ENCODE assay signal across 8 mouse cellular contexts in genomic region chr9:65605471-65606136, GRCm38 (mm10). TPM values are rescaled to one million over a fixed set of nuclear protein-coding genes. Genes with fewer than 3 reads are reported as not detected.
DNase-seq lines count a peak whose midpoint lies in the region; ATAC-seq and TF ChIP-seq lines count a peak whose summit lies in the region.

No protein-coding gene starts in this region.

- peak; percentile 78 for TF ChIP-seq CTCF in bone marrow macrophage, adult 2 months (IDR thresholded peaks at IDR 0.05; ENCODE audit: low read depth, low read length)

- TF ChIP-seq POLR2A in bone marrow macrophage, adult 2 months (IDR thresholded peaks at IDR 0.05; ENCODE audit: borderline replicate concordance, low read depth, low read length) = no peak

- WGBS in embryonic facial prominence, embryonic 14.5 days = 7% methylated on average over 9 of the region's 9 CpGs
- 7% methylated on average over 9 of the region's 9 CpGs for WGBS in heart, embryonic 12.5 days
- WGBS in kidney, embryonic 15.5 days = 5% methylated on average over 9 of the region's 9 CpGs
- WGBS in liver, embryonic 15.5 days (ENCODE audit: insufficient replicate concordance) = 10% methylated on average over 9 of the region's 9 CpGs
- WGBS in neural tube, embryonic 12.5 days = 9% methylated on average over 9 of the region's 9 CpGs

- no peak overlapping the region for H3K9ac ChIP-seq in embryonic facial prominence, embryonic 14.5 days (ENCODE audit: low read depth, low read length)
- 0 out of 2 replicates have a peak overlapping the region, but pooled peaks have one; percentile 31 for H3K9ac ChIP-seq in heart, embryonic 12.5 days
- H3K9ac ChIP-seq in kidney, embryonic 15.5 days = peak overlapping the region; percentile 35; the same call in 1 of the 2 replicates
- H3K9ac ChIP-seq in liver, embryonic 15.5 days = no peak overlapping the region
- 0 out of 2 replicates have a peak overlapping the region, but pooled peaks have one; percentile 33 for H3K9ac ChIP-seq in neural tube, embryonic 12.5 days

- no peaks in the 10 kb centered on the region for H3K27me3 ChIP-seq in embryonic facial prominence, embryonic 14.5 days (replicated peaks; ENCODE audit: control insufficient read depth, insufficient read depth, low read length)
- no peaks in the 10 kb centered on the region for H3K27me3 ChIP-seq in heart, embryonic 12.5 days (replicated peaks)
- no peaks in the 10 kb centered on the region for H3K27me3 ChIP-seq in kidney, embryonic 15.5 days
- H3K27me3 ChIP-seq in liver, embryonic 15.5 days = peaks cover 7% of the 10 kb centered on the region; the same call in 1 of the 2 replicates
- peaks cover 4% of the 10 kb centered on the region; the same call in 1 of the 2 replicates for H3K27me3 ChIP-seq in neural tube, embryonic 12.5 days (replicated peaks)

- DNase-seq in ES-CJ7 (ENCODE audit: low read depth, low spot score) = peak; percentile 99
- peak; percentile 96 for DNase-seq in embryonic facial prominence, embryonic 14.5 days (ENCODE audit: low spot score)
- peak; percentile 40 to 59 for DNase-seq in thymus, postnatal 36 days

- H3K27ac ChIP-seq in bone marrow macrophage, adult 2 months (ENCODE audit: insufficient read depth, low read depth, low read length) = no peak overlapping the region
- no peak overlapping the region for H3K27ac ChIP-seq in embryonic facial prominence, embryonic 14.5 days (replicated peaks; ENCODE audit: low read depth, low read length)
- no peak overlapping the region for H3K27ac ChIP-seq in heart, embryonic 12.5 days (ENCODE audit: poor library complexity, severe bottlenecking)
- no peak overlapping the region for H3K27ac ChIP-seq in kidney, embryonic 15.5 days
- no peak overlapping the region for H3K27ac ChIP-seq in liver, embryonic 15.5 days (replicated peaks)
- no peak overlapping the region for H3K27ac ChIP-seq in neural tube, embryonic 12.5 days

- H3K9me3 ChIP-seq in embryonic facial prominence, embryonic 14.5 days (ENCODE audit: control insufficient read depth, low read length) = no peaks in the 10 kb centered on the region
- no peaks in the 10 kb centered on the region for H3K9me3 ChIP-seq in heart, embryonic 12.5 days (replicated peaks)
- no peaks in the 10 kb centered on the region for H3K9me3 ChIP-seq in kidney, embryonic 15.5 days (replicated peaks)
- H3K9me3 ChIP-seq in liver, embryonic 15.5 days (replicated peaks) = no peaks in the 10 kb centered on the region
- no peaks in the 10 kb centered on the region for H3K9me3 ChIP-seq in neural tube, embryonic 12.5 days

- H3K4me1 ChIP-seq in bone marrow macrophage, adult 2 months (ENCODE audit: control insufficient read depth, insufficient read depth, low read length) = no peaks in the 10 kb centered on the region
- 0 out of 2 replicates have a peak, but pooled peaks cover 2% of the 10 kb centered on the region for H3K4me1 ChIP-seq in embryonic facial prominence, embryonic 14.5 days (ENCODE audit: control insufficient read depth, insufficient read depth, low read length)
- H3K4me1 ChIP-seq in heart, embryonic 12.5 days (replicated peaks) = peaks cover 22% of the 10 kb centered on the region
- peaks cover 10% of the 10 kb centered on the region for H3K4me1 ChIP-seq in kidney, embryonic 15.5 days
- H3K4me1 ChIP-seq in liver, embryonic 15.5 days (replicated peaks) = peaks cover 3% of the 10 kb centered on the region
- peaks cover 2% of the 10 kb centered on the region; the same call in 1 of the 2 replicates for H3K4me1 ChIP-seq in neural tube, embryonic 12.5 days

- H3K4me2 ChIP-seq in embryonic facial prominence, embryonic 14.5 days (ENCODE audit: low read depth, low read length) = peak overlapping the region; percentile 43
- H3K4me2 ChIP-seq in heart, embryonic 12.5 days = peak overlapping the region; percentile 58
- peak overlapping the region; percentile 53 for H3K4me2 ChIP-seq in kidney, embryonic 15.5 days
- H3K4me2 ChIP-seq in liver, embryonic 15.5 days = peak overlapping the region; percentile 33; the same call in 1 of the 2 replicates
- H3K4me2 ChIP-seq in neural tube, embryonic 12.5 days (replicated peaks) = peak overlapping the region; percentile 47

- ATAC-seq in embryonic facial prominence, embryonic 14.5 days (ENCODE audit: low read depth) = peak; percentile 88
- peak; percentile 72 for ATAC-seq in heart, embryonic 12.5 days (ENCODE audit: insufficient number of reproducible peaks, low FRiP score)
- peak; percentile 73 for ATAC-seq in kidney, embryonic 15.5 days (replicated peaks; ENCODE audit: low FRiP score)
- 0 out of 2 replicates have a peak, but pooled peaks have one; percentile 9 for ATAC-seq in liver, embryonic 15.5 days (ENCODE audit: insufficient read depth)
- peak; percentile 53 for ATAC-seq in neural tube, embryonic 12.5 days (ENCODE audit: low FRiP score, low read depth)

- H3K36me3 ChIP-seq in embryonic facial prominence, embryonic 14.5 days (ENCODE audit: control insufficient read depth, insufficient read depth, low read length) = no peaks in the 10 kb centered on the region
- H3K36me3 ChIP-seq in heart, embryonic 12.5 days = no peaks in the 10 kb centered on the region
- no peaks in the 10 kb centered on the region for H3K36me3 ChIP-seq in kidney, embryonic 15.5 days
- no peaks in the 10 kb centered on the region for H3K36me3 ChIP-seq in liver, embryonic 15.5 days (replicated peaks)
- H3K36me3 ChIP-seq in neural tube, embryonic 12.5 days = no peaks in the 10 kb centered on the region

- H3K4me3 ChIP-seq in bone marrow macrophage, adult 2 months (ENCODE audit: insufficient read depth, low read length) = no peak overlapping the region
- 0 out of 2 replicates have a peak overlapping the region, but pooled peaks have one; percentile 1 for H3K4me3 ChIP-seq in embryonic facial prominence, embryonic 14.5 days (ENCODE audit: low read depth, low read length)
- peak overlapping the region; percentile 11; the same call in 1 of the 2 replicates for H3K4me3 ChIP-seq in heart, embryonic 12.5 days
- 0 out of 2 replicates have a peak overlapping the region, but pooled peaks have one; percentile 16 for H3K4me3 ChIP-seq in kidney, embryonic 15.5 days (replicated peaks)
- no peak overlapping the region for H3K4me3 ChIP-seq in liver, embryonic 15.5 days (replicated peaks)
- no peak overlapping the region for H3K4me3 ChIP-seq in neural tube, embryonic 12.5 days

RNA-seq across cellular contexts. Expression of gene Pif1, which starts 18.6 kb away (rescaled TPM):
- 3.8 and 4.4 TPM in 2 replicates for polyA plus RNA-seq in bone marrow macrophage, adult 2 months (2012; ENCODE audit: insufficient read depth, insufficient read length, missing spikeins)
- 5.9 and 7.2 TPM in 2 replicates for polyA plus RNA-seq in embryonic facial prominence, embryonic 14.5 days (2014; fragmentation: Nextera tagmentation; extraction: Ambion mirVana)
- 12.4 and 14.4 TPM in 2 replicates for polyA plus RNA-seq in heart, embryonic 12.5 days (2016; fragmentation: Nextera tagmentation; extraction: Ambion mirVana)
- 12.7 and 17.5 TPM in 2 replicates for polyA plus RNA-seq in kidney, embryonic 15.5 days (2015; fragmentation: Nextera tagmentation; extraction: Ambion mirVana)
- 10.0 and 13.2 TPM in 2 replicates for polyA plus RNA-seq in liver, embryonic 15.5 days (2015; fragmentation: Nextera tagmentation; extraction: Ambion mirVana)
- 14.7 and 15.8 TPM in 2 replicates for polyA plus RNA-seq in neural tube, embryonic 12.5 days (2016; fragmentation: Nextera tagmentation; extraction: Ambion mirVana)

RNA-seq across cellular contexts. Expression of gene Rbpms2, which starts 23.8 kb away (rescaled TPM):
- not detected in 2 replicates for polyA plus RNA-seq in bone marrow macrophage, adult 2 months (2012; ENCODE audit: insufficient read depth, insufficient read length, missing spikeins)
- polyA plus RNA-seq in embryonic facial prominence, embryonic 14.5 days (2014; fragmentation: Nextera tagmentation; extraction: Ambion mirVana) = 13.6 and 13.8 TPM in 2 replicates
- polyA plus RNA-seq in heart, embryonic 12.5 days (2016; fragmentation: Nextera tagmentation; extraction: Ambion mirVana) = 132 and 135 TPM in 2 replicates
- polyA plus RNA-seq in kidney, embryonic 15.5 days (2015; fragmentation: Nextera tagmentation; extraction: Ambion mirVana) = 29.8 and 30.3 TPM in 2 replicates
- polyA plus RNA-seq in liver, embryonic 15.5 days (2015; fragmentation: Nextera tagmentation; extraction: Ambion mirVana) = 11.3 and 11.8 TPM in 2 replicates
- polyA plus RNA-seq in neural tube, embryonic 12.5 days (2016; fragmentation: Nextera tagmentation; extraction: Ambion mirVana) = 10.2 and 10.3 TPM in 2 replicates

RNA-seq across cellular contexts. Expression of gene Plekho2, which starts 25.8 kb away (rescaled TPM):
- 193 and 213 TPM in 2 replicates for polyA plus RNA-seq in bone marrow macrophage, adult 2 months (2012; ENCODE audit: insufficient read depth, insufficient read length, missing spikeins)
- 12.9 and 14.3 TPM in 2 replicates for polyA plus RNA-seq in embryonic facial prominence, embryonic 14.5 days (2014; fragmentation: Nextera tagmentation; extraction: Ambion mirVana)
- polyA plus RNA-seq in heart, embryonic 12.5 days (2016; fragmentation: Nextera tagmentation; extraction: Ambion mirVana) = 14.0 and 14.9 TPM in 2 replicates
- polyA plus RNA-seq in kidney, embryonic 15.5 days (2015; fragmentation: Nextera tagmentation; extraction: Ambion mirVana) = 14.9 and 20.0 TPM in 2 replicates
- polyA plus RNA-seq in liver, embryonic 15.5 days (2015; fragmentation: Nextera tagmentation; extraction: Ambion mirVana) = 27.0 and 27.3 TPM in 2 replicates
- 11.6 and 12.4 TPM in 2 replicates for polyA plus RNA-seq in neural tube, embryonic 12.5 days (2016; fragmentation: Nextera tagmentation; extraction: Ambion mirVana)

Comparison
In these comparisons a context has a peak if more than half of its experiments do, and no peak if none do; other contexts are left out.
1. H3K4me3 ChIP-seq: peak in embryonic facial prominence, embryonic 14.5 days (single experiment), heart, embryonic 12.5 days (single experiment) and kidney, embryonic 15.5 days (single experiment); none in bone marrow macrophage, adult 2 months (single experiment), liver, embryonic 15.5 days (single experiment) and neural tube, embryonic 12.5 days (single experiment).
2. ATAC-seq: peak in every context shown above with its lines; median percentile 88 in embryonic facial prominence, embryonic 14.5 days; 73 in kidney, embryonic 15.5 days; 72 in heart, embryonic 12.5 days; 53 in neural tube, embryonic 12.5 days; 9 in liver, embryonic 15.5 days.
3. H3K9ac ChIP-seq: peak in heart, embryonic 12.5 days (single experiment), kidney, embryonic 15.5 days (single experiment) and neural tube, embryonic 12.5 days (single experiment); none in embryonic facial prominence, embryonic 14.5 days (single experiment) and liver, embryonic 15.5 days (single experiment).
4. Peak in every context shown above with its lines, with median percentiles within 50 percentile points of each other: DNase-seq and H3K4me2 ChIP-seq.